18 mouse cellular contexts compared by ENCODE assay signal in the genomic region with DNA sequence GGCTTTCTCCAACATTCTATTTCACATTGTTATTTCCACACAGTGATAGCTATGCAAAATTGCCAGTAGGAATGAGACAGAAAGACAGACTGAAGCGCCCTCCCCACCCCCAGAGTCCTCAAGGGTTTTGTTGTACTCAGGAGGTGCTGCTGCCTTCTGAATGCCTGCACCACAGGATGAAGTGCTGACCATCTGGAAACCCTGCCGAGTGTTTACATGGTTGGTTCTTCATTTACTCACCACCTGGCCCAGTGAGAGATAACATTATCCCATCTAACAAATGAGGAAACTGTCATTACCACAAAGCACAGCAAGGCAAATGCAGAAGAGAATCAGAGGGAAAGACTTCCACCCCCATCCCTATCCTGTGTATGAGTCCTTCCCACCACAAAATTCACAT.
A peak's percentile ranks its signal among the peaks of the same experiment; 100 is the strongest.
DNase-seq lines count a peak whose midpoint lies in the region.
"Had no signal": no experiment of that assay in that cellular context is flagged by ENCODE, and none has a peak within 500 bp of the region (broad histone marks: within the 10 kb centered on the region; RNA-seq: fewer than 3 reads in every experiment).

No protein-coding gene starts in this region.

- 45% methylated on average over 2 of the region's 2 CpGs for WGBS in macrophage (ENCODE audit: missing documents)

- DNase-seq in layer of hippocampus, adult 9-11 months = peak; percentile 40
- no peak for DNase-seq in layer of hippocampus, postnatal 25 days (ENCODE audit: extremely low spot score in 1 of 2, low spot score in 1 of 2)
- peak; percentile 40 for DNase-seq in ZHBTc4 (ENCODE audit: low read depth, low spot score)
- peak; percentile 74 for DNase-seq in cerebellum, adult 9-10 months
- DNase-seq in neural tube, embryonic 10.5 days (ENCODE audit: extremely low spot score, low spot score) = no peak
- no peak for DNase-seq in thymus, postnatal 36 days
- DNase-seq in right cerebral cortex, postnatal 4 days = no peak
- DNase-seq: adrenal gland, postnatal 25 days; B cell, adult 2 months; kidney, adult 18-20 months; kidney, postnatal 25 days; thymus, postnatal 25 days had no signal

- no peaks in the 10 kb centered on the region for H3K36me3 ChIP-seq in macrophage (ENCODE audit: inconsistent target)
- H3K36me3 ChIP-seq: hindbrain, embryonic 15.5 days; liver, embryonic 12.5 days; lung, embryonic 15.5 days; stomach, embryonic 15.5 days had no signal

- H3K27ac ChIP-seq in macrophage = peak overlapping the region; percentile 44
- H3K27ac ChIP-seq: hindbrain, embryonic 15.5 days; liver, embryonic 12.5 days; lung, embryonic 15.5 days; stomach, embryonic 15.5 days had no signal

- H3K79me2 ChIP-seq in macrophage (ENCODE audit: inconsistent target) = peaks cover 95% of the 10 kb centered on the region

- H3K4me3 ChIP-seq in macrophage (ENCODE audit: inconsistent target) = no peak overlapping the region
- H3K4me3 ChIP-seq: hindbrain, embryonic 15.5 days; liver, embryonic 12.5 days; lung, embryonic 15.5 days; megakaryocyte, embryonic 14.5 days; stomach, embryonic 15.5 days had no signal

Comparison
In these comparisons a context has a peak if more than half of its experiments do, and no peak if none do; other contexts are left out.
1. DNase-seq: peak in layer of hippocampus, adult 9-11 months (single experiment), ZHBTc4 (single experiment) and cerebellum, adult 9-10 months (single experiment); none in layer of hippocampus, postnatal 25 days (0 of 2), neural tube, embryonic 10.5 days (single experiment), thymus, postnatal 36 days (0 of 2) and right cerebral cortex, postnatal 4 days (single experiment).